Mouse (Mus musculus) embryonic facial prominence, embryonic 14.5 days (tissue): Measurements from ENCODE around the gene Srcin1. TPM values are rescaled to one million over a fixed set of nuclear protein-coding genes. Genes with fewer than 3 reads are reported as not detected.
A peak's percentile ranks its signal among the peaks of the same experiment; 100 is the strongest.

Experiments used
- ATAC-seq: fragments of 200-750 bp; cut with Nextera tagmentation; 2 replicates; pipeline ENCODE4 v1.8.0; 2017; ENCODE audit warnings: low read depth, moderate number of reproducible peaks, moderate TSS enrichment
- DNase-seq: peaks from one replicate; pipeline ENCODE4 v3.0.0-alpha.2; 2015; ENCODE audit warnings: low spot score
- H3K27ac ChIP-seq: fragments of 300-500 bp; sonication (generic); replicated peaks from 2 replicates; pipeline ENCODE4 v1.5.1; 2014; ENCODE audit warnings: low read depth, mild to moderate bottlenecking, low read length, moderate library complexity
- H3K27me3 ChIP-seq: fragments of 300-500 bp; sonication (generic); replicated peaks from 2 replicates; pipeline ENCODE4 v1.6.1; 2014; ENCODE audit warnings: low read length; ENCODE audit not compliant: control insufficient read depth, insufficient read depth
- H3K36me3 ChIP-seq: fragments of 300-500 bp; sonication (generic); 2 replicates; pipeline ENCODE4 v1.6.1; 2014; ENCODE audit warnings: low read length, mixed read lengths; ENCODE audit not compliant: control insufficient read depth, insufficient read depth
- H3K4me1 ChIP-seq: fragments of 300-500 bp; sonication (generic); 2 replicates; pipeline ENCODE4 v1.6.1; 2014; ENCODE audit warnings: antibody characterized with exemption, low read length; ENCODE audit not compliant: control insufficient read depth, insufficient read depth
- H3K4me2 ChIP-seq: fragments of 300-500 bp; sonication (generic); 2 replicates; pipeline ENCODE4 v1.6.1; 2014; ENCODE audit warnings: low read depth, mild to moderate bottlenecking, low read length, moderate library complexity, mixed read lengths
- H3K4me3 ChIP-seq: fragments of 300-500 bp; sonication (generic); 2 replicates; pipeline ENCODE4 v1.5.1; 2014; ENCODE audit warnings: low read depth, mild to moderate bottlenecking, low read length
- H3K9ac ChIP-seq: fragments of 300-500 bp; sonication (generic); 2 replicates; pipeline ENCODE4 v1.6.1; 2014; ENCODE audit warnings: low read depth, mild to moderate bottlenecking, low read length, moderate library complexity, mixed read lengths
- H3K9me3 ChIP-seq: fragments of 300-500 bp; sonication (generic); 2 replicates; pipeline ENCODE4 v1.6.1; 2016; ENCODE audit warnings: low read length; ENCODE audit not compliant: control insufficient read depth
- WGBS: fragments of 180-500 bp; shearing (Covaris S2); extraction: QIAGEN DNeasy Blood & Tissue Kit; methylation state at CpG from one replicate; pipeline ENCODE4 v1.1.7; 2014; 5-methylcytosine and 5-hydroxymethylcytosine counted together
- polyA plus RNA-seq: library from polyadenylated mRNA; unstranded; fragments of >200 nt; fragmentation: Nextera tagmentation; extraction: Ambion mirVana; gene quantifications from 2 replicates; pipeline ENCODE4 v1.2.1, GENCODE M21; 2014

Gene Srcin1
- polyA plus RNA-seq, 1 experiment from 2014 or later: 1.6 TPM

DNA sequence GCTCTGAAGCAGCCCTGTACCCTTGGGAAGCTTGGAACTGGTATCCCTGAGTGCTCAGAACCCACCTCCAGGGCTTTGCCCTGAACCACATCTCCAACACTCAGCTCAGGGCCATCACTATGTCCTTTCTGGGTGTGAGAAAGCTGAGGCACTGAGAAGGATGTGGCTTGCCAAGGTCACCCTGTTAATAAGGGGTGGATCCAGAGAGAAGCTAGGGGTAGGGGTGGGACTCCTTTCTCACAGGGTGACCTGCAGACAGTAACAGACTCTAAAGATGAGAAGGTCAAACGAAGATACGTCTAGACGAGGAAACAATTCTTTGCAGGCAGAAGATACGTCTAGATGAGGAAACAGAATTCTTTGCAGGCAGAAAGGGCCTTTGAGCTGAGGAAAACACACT is 73.1 kb downstream of the Srcin1 start:
- Histone ChIP-seq H3K27ac (no peak overlapping the region), H3K4me3 (no peak overlapping the region), H3K27me3 (peaks cover 39% of the 10 kb centered on the region), H3K9me3 (no peaks in the 10 kb centered on the region), H3K9ac (no peak overlapping the region), H3K4me2 (no peak overlapping the region), H3K36me3 (peaks cover 24% of the 10 kb centered on the region), H3K4me1 (peaks cover 12% of the 10 kb centered on the region)
- ATAC-seq (no peak), DNase-seq (no peak)
- WGBS: 67% methylated on average over 4 of the region's 4 CpGs

GRCm38 (mm10) chr11:97502383-97502782 is 73.6 kb downstream of the Srcin1 start:
- no peak overlapping the region for H3K27ac ChIP-seq
- DNase-seq (peak; percentile 59), ATAC-seq (peak; percentile 60)
- peaks cover 28% of the 10 kb centered on the region for H3K36me3 ChIP-seq
- peaks cover 12% of the 10 kb centered on the region for H3K4me1 ChIP-seq
- H3K27me3 ChIP-seq: peaks cover 42% of the 10 kb centered on the region
- no peak overlapping the region for H3K4me3 ChIP-seq
- WGBS: 36% methylated on average over 9 of the region's 9 CpGs
- no peak overlapping the region for H3K9ac ChIP-seq
- no peaks in the 10 kb centered on the region for H3K9me3 ChIP-seq
- H3K4me2 ChIP-seq: no peak overlapping the region

- DNase-seq: no peak
- WGBS: 25% methylated on average over 28 of the region's 51 CpGs
- H3K27me3 ChIP-seq: peaks cover 42% of the 10 kb centered on the region
Observed at GRCm38 (mm10) chr11:97500720-97501448, 75.1 kb downstream of the Srcin1 start.

DNA sequence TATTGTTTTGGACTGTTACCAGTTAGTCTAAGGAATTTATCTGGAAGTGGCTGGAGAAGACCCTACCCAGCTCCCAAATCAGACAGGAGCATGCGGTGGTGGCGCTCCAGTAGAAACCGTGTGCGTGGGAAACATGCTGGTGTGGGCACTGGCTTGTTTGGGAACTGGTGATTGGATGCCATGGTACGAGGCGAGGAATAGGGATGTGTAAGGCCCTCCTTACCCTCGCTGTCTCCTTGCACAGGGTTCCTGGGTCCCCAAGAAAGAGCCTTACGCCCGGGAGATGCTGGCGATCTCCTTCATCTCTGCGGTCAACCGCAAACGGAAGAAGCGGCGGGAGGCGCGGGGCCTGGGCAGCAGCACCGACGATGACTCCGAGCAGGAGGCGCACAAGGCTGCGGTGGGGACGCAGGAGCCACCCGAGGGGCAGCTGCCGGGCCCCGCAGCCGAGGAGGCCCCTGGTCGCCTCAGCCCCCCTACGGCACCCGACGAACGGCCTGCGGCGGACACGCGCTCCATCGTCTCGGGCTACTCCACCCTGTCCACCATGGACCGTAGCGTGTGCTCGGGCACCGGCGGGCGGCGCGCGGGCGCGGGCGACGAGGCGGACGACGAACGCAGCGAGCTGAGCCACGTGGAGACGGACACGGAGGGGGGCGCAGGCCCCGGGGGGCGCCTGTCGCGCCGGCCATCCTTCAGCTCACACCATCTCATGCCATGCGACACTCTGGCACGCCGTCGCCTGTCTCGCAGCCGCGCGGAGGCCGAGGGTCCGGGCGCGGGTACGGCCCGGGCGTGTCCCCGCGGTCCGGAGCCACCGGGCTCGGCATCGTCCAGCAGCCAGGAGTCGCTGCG is 75.9 kb downstream of the Srcin1 start, which contains the start of gene 4933428G20Rik:
4933428G20Rik (minus strand) TSS at position 476 of the 855 bp plus-strand sequence.
- Histone ChIP-seq H3K4me1 (peaks cover 12% of the 10 kb centered on the region), H3K4me2 (peak within 1 kb of the TSS; percentile 48), H3K9me3 (no peaks in the 10 kb centered on the region), H3K9ac (peak within 1 kb of the TSS; percentile 45), H3K36me3 (peaks cover 46% of the 10 kb centered on the region), H3K27me3 (peaks cover 42% of the 10 kb centered on the region), H3K27ac (no peak within 1 kb of the TSS), H3K4me3 (peak within 1 kb of the TSS; percentile 28)
- 34% methylated on average over 17 of the region's 88 CpGs for WGBS
- peak; percentile 5; the same call in 1 of the 2 replicates for ATAC-seq
- DNase-seq: no peak

More at GRCm38 (mm10) chr11:97500720-97501448, 75.1 kb downstream of the Srcin1 start:
- peak overlapping the region; percentile 28; the same call in 1 of the 2 replicates for H3K4me3 ChIP-seq
- H3K4me2 ChIP-seq: peak overlapping the region; percentile 48
- H3K9me3 ChIP-seq: no peaks in the 10 kb centered on the region
- peaks cover 12% of the 10 kb centered on the region for H3K4me1 ChIP-seq
- H3K27ac ChIP-seq: no peak overlapping the region
- H3K36me3 ChIP-seq: peaks cover 38% of the 10 kb centered on the region
- peak overlapping the region; percentile 45 for H3K9ac ChIP-seq
- peak; percentile 12; the same call in 1 of the 2 replicates for ATAC-seq

GRCm38 (mm10) chr11:97497543-97497942 is 78.4 kb downstream of the Srcin1 start:
- H3K9ac ChIP-seq: no peak overlapping the region
- ATAC-seq: no peak
- WGBS: 95% methylated on average over 4 of the region's 4 CpGs

GRCm38 (mm10) chr11:97492836-97493235 is 83.2 kb downstream of the Srcin1 start:
- no peak for ATAC-seq
- Histone ChIP-seq H3K36me3 (peaks cover 81% of the 10 kb centered on the region), H3K4me2 (no peak overlapping the region), H3K27ac (no peak overlapping the region), H3K9me3 (no peaks in the 10 kb centered on the region), H3K4me3 (no peak overlapping the region), H3K27me3 (0 out of 2 replicates have a peak, but pooled peaks cover 3% of the 10 kb centered on the region), H3K4me1 (no peaks in the 10 kb centered on the region), H3K9ac (no peak overlapping the region)
- DNase-seq: no peak
- 69% methylated on average over 3 of the region's 3 CpGs for WGBS

More at GRCm38 (mm10) chr11:97497543-97497942, 78.4 kb downstream of the Srcin1 start:
- Histone ChIP-seq H3K4me3 (no peak overlapping the region), H3K4me2 (no peak overlapping the region), H3K27ac (no peak overlapping the region), H3K9me3 (no peaks in the 10 kb centered on the region), H3K27me3 (peaks cover 42% of the 10 kb centered on the region), H3K4me1 (peaks cover 12% of the 10 kb centered on the region), H3K36me3 (peaks cover 69% of the 10 kb centered on the region)
- DNase-seq: no peak

- DNase-seq: no peak
- Histone ChIP-seq H3K27me3 (no peaks in the 10 kb centered on the region), H3K36me3 (peaks cover 81% of the 10 kb centered on the region), H3K4me1 (no peaks in the 10 kb centered on the region), H3K27ac (no peak overlapping the region), H3K9ac (no peak overlapping the region), H3K4me3 (no peak overlapping the region), H3K9me3 (no peaks in the 10 kb centered on the region), H3K4me2 (no peak overlapping the region)
- whole genome bisulfite sequencing: 69% methylated on average over 10 of the region's 10 CpGs
- ATAC-seq: no peak; the same call in 1 of the 2 replicates
Observed at GRCm38 (mm10) chr11:97491640-97492039, 84.3 kb downstream of the Srcin1 start.

GRCm38 (mm10) chr11:97489589-97490324 is 86.2 kb downstream of the Srcin1 start:
- no peak overlapping the region for H3K4me3 ChIP-seq
- H3K27ac ChIP-seq: no peak overlapping the region
- H3K9me3 ChIP-seq: no peaks in the 10 kb centered on the region
- DNase-seq: peak; percentile 75
- H3K36me3 ChIP-seq: peaks cover 86% of the 10 kb centered on the region
- WGBS: 29% methylated on average over 16 of the region's 16 CpGs
- peak; percentile 69 for ATAC-seq
- no peak overlapping the region for H3K4me2 ChIP-seq
- no peaks in the 10 kb centered on the region for H3K27me3 ChIP-seq
- H3K9ac ChIP-seq: no peak overlapping the region
- no peaks in the 10 kb centered on the region for H3K4me1 ChIP-seq
